Mouse (Mus musculus) spleen, adult 18-20 months (tissue): ENCODE data around the gene Defa2.
"Not testable (repeated sequence)": the region's sequence is repeated elsewhere in the genome, so short reads cannot be mapped to it uniquely, and the experiment has no call there.

Experiments used
- DNase-seq, 2 experiments: peaks; one replicate each; pipeline ENCODE4 v3.0.0; 2022; ENCODE audit warnings: mixed read lengths in 2 of 2

Gene Defa2

DNA sequence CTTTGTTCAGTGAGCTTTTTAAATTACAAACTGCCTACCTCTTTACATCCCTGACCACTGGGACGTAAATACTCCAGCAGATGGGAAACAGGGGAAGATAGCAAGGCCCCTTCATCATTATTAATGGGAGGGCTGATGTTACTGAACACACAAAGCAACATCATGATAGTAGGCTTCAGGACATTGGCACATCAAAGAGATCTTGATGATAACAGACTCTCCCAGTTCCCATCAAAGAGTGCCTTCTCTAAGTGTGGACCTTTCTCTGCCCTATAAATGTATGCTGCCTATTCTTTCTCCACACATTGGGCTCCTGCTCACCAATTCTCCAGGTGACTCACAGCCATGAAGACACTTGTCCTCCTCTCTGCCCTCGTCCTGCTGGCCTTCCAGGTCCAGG is at the start of gene Defa2:
Gene Defa2 (plus strand): TSS at position 301 of the 400 bp plus-strand sequence.
- DNase-seq: not testable (repeated sequence)

DNA sequence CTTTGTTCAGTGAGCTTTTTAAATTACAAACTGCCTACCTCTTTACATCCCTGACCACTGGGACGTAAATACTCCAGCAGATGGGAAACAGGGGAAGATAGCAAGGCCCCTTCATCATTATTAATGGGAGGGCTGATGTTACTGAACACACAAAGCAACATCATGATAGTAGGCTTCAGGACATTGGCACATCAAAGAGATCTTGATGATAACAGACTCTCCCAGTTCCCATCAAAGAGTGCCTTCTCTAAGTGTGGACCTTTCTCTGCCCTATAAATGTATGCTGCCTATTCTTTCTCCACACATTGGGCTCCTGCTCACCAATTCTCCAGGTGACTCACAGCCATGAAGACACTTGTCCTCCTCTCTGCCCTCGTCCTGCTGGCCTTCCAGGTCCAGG is 13.2 kb downstream of the Defa2 start, which contains the start of gene Defa33:
Gene Defa33 (plus strand): TSS at position 301 of the 400 bp plus-strand sequence.
- not testable (repeated sequence) for DNase-seq

DNA sequence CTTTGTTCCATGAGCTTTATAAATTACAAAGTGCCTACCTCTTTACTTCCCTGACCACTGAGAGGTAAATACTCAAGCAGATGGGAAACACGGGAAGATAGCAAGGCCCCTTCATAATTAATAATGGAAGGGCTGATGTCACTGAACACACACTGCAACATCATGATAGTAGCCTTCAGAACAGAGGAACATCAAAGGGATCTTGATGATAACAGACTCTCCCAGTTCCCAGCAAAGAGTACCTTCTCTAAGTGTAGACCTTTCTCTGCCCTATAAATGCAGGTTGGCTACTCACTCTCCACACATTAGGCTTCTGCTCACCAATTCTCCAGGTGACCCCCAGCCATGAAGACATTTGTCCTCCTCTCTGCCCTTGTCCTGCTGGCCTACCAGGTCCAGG is 48.8 kb downstream of the Defa2 start, which contains the start of gene Defa36:
Gene Defa36 (plus strand): TSS at position 301 of the 400 bp plus-strand sequence.
- DNase-seq: not testable (repeated sequence)
